Mouse (Mus musculus) adrenal gland, adult 2 months (tissue): Measurements from ENCODE around the gene Rep15. TPM values are rescaled to one million over a fixed set of nuclear protein-coding genes. Genes with fewer than 3 reads are reported as not detected.

Experiments
- DNase-seq: peaks from one replicate; pipeline ENCODE4 v3.0.0; 2021
- polyA plus RNA-seq: library from polyadenylated mRNA; depleted of rRNA; stranded (reverse); fragments of >200 nt; gene quantifications from 2 replicates; pipeline ENCODE4 v1.2.3, GENCODE M21; 2012
- total RNA-seq, 2 experiments: library from RNA; stranded (reverse); gene quantifications; 2 replicates each; pipeline ENCODE4 v1.2.3; 2021

The Rep15 gene
- total and polyA plus RNA-seq, 3 experiments, result 0.15 to 1.3 (median 0.72) TPM

GRCm38 (mm10) chr6:147030096-147030885 lies 2.1 kb upstream of the Rep15 start:
- DNase-seq, result no peak

GRCm38 (mm10) chr6:147042291-147043290 lies 10.2 kb downstream of the Rep15 start, which contains the start of gene Mrps35:
Gene Mrps35 (plus strand): TSS chr6:147042764.
- DNase-seq, result peak; percentile 93

- DNase-seq, result no peak
Measured at GRCm38 (mm10) chr6:147043633-147044032, 11.2 kb downstream of the Rep15 start.

- no peak for DNase-seq
Measured at GRCm38 (mm10) chr6:147049239-147049805, 16.9 kb downstream of the Rep15 start.

- DNase-seq, result no peak
Measured at GRCm38 (mm10) chr6:147051666-147052065, 19.3 kb downstream of the Rep15 start.

GRCm38 (mm10) chr6:147052440-147052839 lies 20.1 kb downstream of the Rep15 start:
- no peak for DNase-seq

GRCm38 (mm10) chr6:147053785-147054646 lies 21.6 kb downstream of the Rep15 start:
- DNase-seq, result no peak

- no peak for DNase-seq
Measured at GRCm38 (mm10) chr6:147055374-147055977, 23.1 kb downstream of the Rep15 start.

- no peak for DNase-seq
Measured at GRCm38 (mm10) chr6:147059326-147059725, 26.9 kb downstream of the Rep15 start.

GRCm38 (mm10) chr6:147061630-147062029 lies 29.2 kb downstream of the Rep15 start:
- DNase-seq, result no peak

- no peak for DNase-seq
Measured at GRCm38 (mm10) chr6:147062034-147062433, 29.6 kb downstream of the Rep15 start.

GRCm38 (mm10) chr6:147062694-147063093 lies 30.3 kb downstream of the Rep15 start:
- DNase-seq, result no peak

- DNase-seq, result peak; percentile 42
Measured at GRCm38 (mm10) chr6:147064226-147064943, 32.0 kb downstream of the Rep15 start.

- DNase-seq, result no peak
Measured at GRCm38 (mm10) chr6:147064944-147065261, 32.5 kb downstream of the Rep15 start.

GRCm38 (mm10) chr6:147075808-147076387 lies 43.5 kb downstream of the Rep15 start:
- no peak for DNase-seq

GRCm38 (mm10) chr6:147076878-147077277 lies 44.5 kb downstream of the Rep15 start:
- no peak for DNase-seq

GRCm38 (mm10) chr6:147079919-147080318 lies 47.5 kb downstream of the Rep15 start:
- no peak for DNase-seq
